Mouse (Mus musculus): Measurements from ENCODE around the gene Cacnb2. TPM values are rescaled to one million over a fixed set of nuclear protein-coding genes. Genes with fewer than 3 reads are reported as not detected.

Cacnb2 gene
- total RNA-seq, 2 experiments from 2014 or later = 46.4 to 49.2 TPM

DNA sequence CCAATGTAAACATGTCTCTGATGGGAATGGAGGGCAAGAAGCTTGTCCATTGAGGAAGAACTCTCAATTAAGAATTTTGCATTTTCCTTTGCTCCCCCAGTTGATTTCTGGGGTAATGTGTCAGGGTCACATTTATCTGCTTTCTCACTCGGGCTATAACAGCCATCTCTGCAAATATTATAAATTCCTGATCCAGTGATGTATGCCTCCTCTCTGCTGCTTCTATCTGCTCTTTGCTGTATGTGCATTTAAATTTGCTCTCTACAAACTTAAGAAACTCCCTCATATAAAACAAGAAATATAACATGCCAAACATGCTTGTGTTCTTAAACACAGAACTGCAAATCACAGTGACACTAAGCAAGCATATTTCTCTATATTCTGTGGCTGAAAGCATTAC lies 171.5 kb downstream of the Cacnb2 start:
- no peak for DNase-seq

DNA sequence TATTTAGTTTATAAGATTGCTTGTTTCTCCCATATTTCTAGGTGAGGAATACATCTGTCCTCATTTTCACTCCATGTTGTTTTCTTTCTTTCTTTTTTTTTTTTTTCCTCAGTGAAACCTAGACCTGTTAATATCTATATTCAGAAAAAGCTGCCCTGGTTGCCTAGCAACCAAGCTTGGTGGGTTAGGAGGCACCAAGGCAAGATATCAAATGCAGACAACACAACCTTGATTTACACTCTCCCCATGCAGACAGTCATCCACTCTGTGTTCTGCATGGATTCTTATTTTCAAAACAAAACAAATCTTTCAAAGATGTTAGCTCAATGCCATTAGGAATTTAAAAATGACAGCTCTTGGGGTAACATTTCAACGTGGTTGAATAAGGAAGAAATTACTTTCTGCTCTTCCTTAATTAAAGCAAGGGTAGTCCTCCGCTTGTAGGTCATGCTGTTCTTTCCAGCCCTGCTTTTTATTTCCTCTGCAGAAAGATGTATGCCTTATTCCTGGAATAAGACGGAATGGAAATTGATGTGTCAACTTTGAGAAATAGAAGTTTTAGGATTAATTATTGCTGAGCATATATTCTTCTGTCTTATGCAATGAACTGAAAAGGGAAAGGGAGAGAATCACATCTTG lies 172.1 kb downstream of the Cacnb2 start:
- no peak for DNase-seq

DNA sequence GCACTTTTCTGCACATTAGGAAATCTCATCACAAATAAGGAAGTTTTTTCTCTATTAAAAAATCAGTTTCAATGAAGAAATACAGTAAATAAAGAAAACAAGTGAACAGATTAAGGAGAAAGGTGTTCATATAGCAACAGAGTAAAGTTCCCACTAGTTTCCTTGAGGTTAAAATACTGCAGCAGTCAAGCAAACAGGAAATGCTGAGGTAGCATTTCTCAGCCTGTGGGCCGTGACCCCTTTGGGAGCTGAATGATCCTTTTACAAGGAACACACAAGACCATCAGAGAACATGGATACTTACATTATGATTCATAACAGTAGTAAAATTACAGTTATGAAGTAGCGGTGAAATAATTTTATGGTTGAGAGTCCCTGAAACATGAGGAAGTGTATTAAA lies 185.1 kb downstream of the Cacnb2 start:
- no peak for DNase-seq

DNA sequence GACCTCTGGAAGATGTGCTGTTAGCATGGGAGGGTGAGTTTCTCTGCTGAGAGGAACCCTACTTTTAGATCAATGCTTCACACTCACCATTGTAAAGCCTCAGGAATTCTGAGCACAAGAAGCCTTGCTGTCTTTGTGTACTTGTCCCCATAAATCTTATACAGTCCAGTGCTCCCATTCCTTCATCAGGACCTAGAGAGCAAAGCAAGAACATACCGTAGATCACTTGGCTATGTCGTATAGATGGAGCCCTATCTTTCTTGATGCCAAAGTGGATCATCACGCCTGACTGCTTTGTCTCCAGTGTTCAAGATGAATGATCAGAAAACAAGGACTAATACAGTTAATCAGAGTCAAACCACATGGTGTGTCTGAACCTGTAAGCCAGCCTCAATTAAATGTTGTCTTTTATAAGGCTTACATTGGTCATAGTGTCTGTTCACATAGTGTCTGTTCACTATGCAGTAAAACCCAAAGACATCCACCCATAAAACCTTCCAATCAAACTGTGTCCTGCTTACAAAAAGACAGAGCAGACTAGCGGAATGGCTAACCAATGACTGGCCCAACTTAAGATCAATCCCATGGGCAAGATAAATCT lies 198.7 kb downstream of the Cacnb2 start:
- no peak for DNase-seq

DNA sequence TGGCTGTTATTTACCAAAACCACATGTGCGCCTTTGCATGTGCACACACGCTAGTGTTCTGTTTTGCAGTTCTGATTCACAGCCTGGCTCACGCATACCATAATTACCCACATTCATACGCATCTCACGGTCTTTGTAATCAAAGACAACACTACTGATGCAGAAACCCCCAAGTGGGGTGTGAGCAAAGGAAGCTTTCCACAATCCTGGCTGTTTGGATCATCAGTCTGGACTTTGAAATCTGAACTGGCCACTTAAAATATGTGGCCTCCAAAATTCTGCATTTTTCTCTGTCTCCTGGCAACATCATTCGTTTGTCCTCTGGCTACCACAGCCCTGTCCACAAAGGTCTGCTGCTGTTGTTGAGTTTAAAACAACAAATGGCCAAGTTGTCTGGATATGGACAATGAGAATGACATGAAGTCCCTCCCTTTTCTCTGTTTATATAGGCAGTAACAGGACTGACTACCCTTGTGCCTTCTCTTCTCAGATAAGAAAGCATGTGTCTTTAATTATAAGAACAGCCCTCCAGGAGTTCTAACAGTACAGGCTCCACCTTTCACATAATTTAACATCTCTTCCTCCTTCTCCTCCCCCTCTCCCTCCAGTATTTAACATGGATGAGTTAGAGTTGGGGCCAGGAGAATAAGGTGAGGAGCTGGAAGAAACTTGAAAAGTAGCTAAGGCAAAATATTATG lies 204.9 kb downstream of the Cacnb2 start:
- no peak for DNase-seq

DNA sequence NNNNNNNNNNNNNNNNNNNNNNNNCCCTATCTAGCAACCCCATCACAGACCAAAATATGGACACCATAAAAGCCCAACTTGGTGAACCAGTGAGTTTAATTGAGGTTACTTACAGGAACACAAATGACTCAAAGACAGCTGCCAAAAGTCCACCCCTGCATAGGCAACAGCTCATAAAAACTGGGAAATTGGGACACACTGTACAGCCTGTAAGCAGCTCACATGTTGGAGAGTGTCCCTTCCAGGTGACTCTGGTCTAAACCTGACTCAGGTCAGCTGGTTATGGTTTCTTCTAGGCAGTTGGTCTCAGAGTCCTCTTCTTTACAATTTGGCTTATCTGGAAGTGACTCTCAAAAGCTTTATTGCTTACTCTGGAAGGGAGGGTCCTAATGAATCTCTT lies 212.1 kb downstream of the Cacnb2 start:
- DNase-seq = no peak

DNA sequence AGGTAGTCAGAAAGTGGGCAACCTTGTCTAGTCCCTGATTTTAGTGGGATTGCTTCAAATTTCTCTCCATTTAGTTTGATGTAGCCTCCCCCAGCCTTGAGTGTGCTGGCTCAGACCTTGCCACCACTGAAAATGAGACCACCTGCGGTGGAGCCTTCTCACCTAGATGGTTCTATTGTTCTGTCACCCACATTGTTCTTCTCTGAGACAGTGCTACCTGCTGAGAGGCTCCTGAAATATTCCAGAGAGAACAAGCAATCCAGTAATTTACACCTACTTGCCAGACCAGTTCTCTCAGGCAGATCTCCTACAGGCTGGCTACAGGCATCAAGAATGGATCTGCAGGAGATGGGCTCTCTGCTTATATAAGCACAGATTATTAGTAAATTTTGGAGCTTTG lies 215.8 kb downstream of the Cacnb2 start:
- DNase-seq = no peak

DNA sequence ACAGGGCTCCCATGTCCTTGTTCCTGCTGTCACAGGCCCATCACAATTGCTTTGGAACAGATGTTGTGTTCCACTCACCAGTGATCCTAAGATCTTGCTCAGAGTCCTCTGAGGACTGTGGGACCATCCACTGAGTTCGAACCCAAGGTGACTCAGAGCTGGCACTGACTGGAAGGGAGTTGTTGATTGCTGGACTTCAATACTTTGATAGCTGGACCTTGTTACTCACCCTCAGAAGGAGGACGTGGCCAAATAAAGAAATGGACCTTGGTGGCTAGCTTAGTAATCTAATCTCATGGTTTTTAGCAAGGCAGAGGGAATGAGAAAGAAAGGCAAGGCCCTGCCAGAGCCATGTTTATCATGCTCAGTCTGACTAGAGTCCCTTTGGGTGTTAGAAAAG lies 218.1 kb downstream of the Cacnb2 start:
- peak; percentile 62 to 69 for DNase-seq

DNA sequence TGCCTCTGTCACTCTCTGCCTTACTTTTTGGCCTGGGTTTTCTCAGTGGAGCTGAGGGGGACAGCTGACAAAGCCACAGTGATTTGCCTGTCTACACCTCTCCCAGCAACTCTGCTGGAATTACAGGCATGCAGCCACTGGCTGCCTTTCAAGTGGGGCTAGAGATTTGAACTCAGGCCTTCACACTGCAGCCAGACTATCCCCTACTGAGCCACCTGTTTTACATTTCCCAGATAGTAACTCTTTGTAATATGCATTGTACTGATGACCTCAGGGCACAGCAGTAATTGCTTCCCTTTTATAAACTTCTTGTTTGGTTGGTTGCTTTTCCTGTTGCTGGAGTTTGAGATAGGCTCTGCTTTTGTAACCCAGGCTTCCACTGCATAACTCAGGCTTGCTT lies 220.2 kb downstream of the Cacnb2 start:
- no peak for DNase-seq

DNA sequence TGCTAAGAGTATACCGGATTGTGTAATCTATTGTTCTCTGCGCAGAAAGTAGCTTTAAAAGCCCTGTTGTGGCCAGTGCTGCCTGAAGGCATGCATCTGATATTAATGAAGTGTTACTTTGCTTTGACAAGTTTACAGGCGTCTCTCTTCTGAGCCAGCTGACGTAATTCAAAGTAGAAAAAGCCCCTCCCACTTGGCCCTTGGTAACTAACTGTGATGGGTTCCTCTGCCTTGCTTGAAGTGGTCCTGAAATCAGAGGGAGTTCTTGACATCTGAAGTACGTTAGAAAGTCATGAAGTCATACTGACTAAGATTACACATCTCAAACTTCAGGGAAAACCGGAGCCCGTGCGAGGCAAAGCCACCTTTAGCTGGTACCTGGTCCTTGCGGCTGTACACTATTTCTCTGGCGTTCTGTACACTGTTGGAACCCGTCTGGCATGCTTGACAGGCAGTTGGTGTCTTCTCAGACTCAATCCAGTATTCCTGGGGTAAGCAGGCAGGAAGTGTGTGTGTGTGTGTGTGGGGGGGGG lies 221.0 kb downstream of the Cacnb2 start:
- DNase-seq = no peak

DNA sequence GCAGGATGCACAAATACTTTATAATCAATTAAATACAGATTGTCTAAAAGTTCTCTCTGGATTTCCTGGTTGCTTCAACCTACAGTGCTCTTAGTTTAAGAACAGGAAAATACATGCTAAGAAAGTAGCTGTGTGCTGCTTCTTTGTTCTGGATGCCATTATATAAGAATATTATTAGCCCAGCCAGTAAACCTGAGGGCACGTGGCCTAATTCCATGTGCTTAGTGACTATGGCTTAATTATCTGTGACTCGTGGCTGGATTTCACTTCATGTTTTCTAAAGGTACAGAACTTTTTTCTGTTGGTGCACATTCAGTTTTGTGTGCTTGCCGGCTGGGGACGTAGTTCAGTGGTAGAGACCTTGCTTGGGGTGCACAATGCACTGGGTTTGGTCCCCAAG lies 222.3 kb downstream of the Cacnb2 start:
- no peak for DNase-seq

DNA sequence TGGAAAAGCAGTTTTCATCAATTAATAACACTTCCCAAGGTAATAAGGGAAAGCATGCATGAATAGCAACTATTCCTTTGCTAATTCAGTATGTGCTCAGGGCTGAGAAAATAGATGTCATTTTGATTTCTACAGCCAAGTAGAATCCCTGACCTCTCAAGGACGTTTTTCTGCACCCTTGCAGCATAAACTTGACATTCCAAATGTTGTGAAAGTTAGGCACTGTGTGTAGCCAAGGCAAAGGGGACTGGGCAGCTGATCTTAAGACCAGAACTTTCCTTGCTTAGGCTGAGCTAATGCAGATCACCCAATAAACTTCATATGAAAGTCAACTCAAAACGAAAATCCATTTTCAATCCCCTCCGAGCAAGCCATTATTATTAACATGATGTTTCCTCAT lies 226.6 kb downstream of the Cacnb2 start:
- peak; percentile 43 to 46 for DNase-seq

DNA sequence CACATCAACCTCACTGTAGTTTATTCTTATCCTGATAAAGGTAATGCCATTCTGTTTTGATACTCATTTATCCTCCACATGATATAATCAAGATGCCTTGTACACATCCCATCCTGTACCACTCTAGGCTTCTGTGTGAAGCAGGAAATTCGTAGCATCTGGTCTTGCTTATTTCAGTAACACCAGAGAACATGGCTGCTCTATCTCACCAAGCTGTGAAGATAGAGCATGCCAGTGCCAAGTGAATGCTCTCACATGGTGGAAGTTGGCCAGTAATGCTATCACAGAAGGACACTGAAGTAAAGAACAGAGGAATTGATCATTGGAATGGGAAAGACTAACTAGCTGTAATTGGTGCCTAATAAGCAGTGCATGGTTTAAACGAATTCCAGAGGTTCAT lies 228.4 kb downstream of the Cacnb2 start:
- no peak for DNase-seq

DNA sequence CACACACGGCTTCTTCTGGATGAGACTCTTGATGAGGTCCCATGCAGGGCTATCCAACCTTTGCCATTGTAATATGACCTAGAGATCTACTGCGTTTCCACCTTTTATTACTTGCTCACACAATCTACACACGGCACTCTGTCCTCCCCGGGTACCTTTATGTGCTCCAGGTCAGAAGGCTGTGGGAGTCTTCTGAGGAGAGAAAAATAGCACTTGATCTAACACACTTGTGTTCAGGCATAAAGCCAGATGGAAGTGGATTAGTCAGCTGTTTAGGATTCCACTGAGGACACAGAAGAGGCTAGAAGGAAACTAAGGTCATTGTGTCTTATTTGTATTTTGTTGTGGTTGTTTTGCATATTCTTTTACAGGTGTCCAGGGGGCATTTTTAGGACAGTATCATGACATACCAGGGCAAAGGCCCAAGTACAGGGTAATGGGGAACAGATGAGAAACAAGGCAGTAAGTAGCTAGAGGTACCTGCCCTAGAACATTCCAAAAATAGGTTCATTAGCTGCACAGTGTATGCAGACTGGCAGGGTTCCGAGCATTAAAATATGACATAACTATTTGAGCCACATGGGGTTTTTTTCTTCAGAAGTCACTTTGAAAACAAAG lies 231.9 kb downstream of the Cacnb2 start:
- no peak for DNase-seq

DNA sequence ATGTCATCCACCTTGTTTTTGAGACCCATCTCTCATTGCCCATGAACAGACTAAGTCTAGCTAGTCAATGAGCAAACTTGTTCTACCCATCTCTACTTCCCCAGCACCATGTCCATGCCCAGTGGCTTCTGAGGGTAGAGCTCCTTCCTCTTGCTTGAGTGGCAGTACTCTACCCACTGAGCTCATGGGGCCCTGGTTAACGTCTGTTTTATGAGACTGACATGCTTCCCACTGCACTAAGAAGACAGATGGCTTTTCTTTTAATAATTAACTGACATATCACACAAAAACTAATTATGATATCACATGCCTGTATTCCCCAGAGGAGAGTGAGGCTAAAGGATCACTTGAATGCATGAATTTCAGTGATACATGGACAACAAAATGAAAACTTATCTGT lies 238.4 kb downstream of the Cacnb2 start:
- no peak for DNase-seq

DNA sequence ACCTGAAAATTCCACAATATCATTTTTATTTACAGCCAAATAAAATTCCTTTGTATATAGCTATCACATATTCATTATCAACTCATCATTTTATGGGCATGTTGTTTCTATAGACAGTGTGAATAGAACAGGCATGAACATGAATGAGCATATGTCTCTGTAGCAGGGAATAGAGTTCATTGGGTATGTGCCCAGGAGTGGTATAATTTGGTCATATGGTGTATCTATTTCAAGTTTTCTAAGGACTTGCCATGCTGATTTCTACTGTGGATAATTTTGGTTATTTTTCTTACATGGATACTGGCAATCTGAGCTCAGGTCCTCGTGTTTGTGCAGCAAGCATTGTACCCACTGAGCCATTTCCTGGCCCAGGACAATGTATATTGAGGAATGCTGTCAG lies 243.8 kb downstream of the Cacnb2 start:
- DNase-seq = no peak

DNA sequence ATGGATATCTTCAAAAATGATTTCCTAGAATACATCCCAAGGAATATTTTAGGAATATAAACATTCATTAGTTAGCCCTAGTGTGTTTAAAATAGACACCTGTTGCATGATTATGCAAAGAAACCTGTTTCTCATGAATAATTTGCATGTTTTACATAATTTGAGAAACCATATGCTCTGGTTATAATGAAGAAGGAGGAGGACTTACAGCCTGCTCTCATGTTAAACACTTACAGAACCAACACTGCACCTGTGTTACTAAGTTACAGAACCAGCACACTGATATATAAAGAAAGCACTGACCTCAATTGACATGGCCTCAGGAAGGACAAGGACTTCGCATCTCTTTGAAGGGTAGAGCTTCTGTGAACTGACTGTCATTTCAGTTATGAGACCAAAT lies 244.3 kb downstream of the Cacnb2 start:
- no peak for DNase-seq

DNA sequence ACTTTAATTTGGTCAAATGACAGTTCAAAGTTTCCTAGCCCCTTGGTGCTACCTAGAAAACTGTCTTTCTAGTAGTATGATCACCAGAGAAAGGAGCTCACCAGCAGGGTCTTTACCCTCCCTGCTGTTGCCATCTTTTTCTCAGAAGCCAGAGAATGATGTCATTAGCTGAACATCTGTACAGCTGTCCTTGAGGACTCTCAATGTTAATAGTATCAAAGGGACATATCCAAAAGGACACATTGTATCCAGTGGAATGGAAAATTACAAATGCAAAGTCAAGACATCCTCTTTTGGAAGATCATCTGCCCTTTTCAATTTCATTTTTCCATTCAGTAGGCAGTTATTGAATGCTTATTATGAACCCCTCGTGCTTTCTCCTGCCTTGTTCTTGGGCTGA lies 247.9 kb downstream of the Cacnb2 start:
- DNase-seq = no peak

DNA sequence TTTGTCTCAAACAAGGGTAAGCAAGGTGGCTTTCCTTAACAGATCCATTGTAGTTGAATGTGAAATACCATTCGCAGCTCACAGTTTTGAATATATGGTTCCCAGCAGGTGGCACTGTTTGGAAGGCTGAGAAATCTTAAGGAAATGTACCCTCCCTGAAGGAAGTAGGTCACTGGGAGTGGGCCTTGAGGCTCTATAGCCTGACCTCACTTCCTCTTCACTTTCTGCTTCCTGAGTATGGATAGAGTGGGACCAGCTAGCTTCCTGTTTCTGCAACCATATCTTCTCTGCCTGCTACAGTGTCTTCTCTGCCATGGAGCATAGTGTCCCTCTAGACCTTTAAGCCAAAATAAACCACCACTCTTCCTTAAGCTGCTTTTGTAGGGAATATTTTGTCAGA lies 248.5 kb downstream of the Cacnb2 start:
- peak in 1 of 2 experiments; percentile 19 for DNase-seq

DNA sequence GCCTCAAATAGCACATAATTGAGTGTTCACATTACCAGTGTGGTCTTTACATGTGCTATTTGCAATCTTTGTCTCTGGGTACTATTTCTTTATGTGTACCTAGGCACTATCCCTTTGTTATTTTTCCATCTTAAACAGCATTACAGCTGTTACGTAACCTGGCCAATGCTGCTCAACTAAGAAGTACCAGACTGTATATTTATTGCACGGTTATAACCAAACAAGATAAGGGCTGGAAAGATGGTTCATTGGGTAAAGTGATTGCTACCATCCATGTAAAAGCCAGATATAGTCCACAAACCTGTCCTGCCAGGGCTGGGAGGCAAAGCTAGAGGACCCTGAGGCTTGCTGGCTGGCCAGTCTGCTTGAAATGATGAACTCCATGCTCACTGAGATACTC lies 251.2 kb downstream of the Cacnb2 start:
- no peak for DNase-seq

DNA sequence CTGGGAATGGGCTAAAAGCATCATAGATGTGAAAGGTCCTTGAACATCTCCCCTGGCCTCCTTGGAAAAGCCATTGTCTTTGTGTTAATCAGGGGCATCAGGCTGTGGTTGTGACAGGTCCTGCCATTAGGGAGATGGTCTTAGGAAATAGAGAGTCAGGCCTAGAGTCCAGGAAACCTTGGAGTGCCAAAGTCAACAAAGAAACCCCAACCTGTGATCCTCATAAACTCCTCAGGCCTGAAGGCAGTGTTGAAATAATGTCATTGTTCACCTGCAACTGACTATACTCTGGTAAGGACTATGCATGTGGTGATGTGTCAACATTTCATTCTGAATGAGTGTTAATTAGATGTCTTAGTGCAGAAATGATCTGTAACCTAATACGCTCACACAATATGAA lies 255.4 kb downstream of the Cacnb2 start:
- no peak for DNase-seq

DNA sequence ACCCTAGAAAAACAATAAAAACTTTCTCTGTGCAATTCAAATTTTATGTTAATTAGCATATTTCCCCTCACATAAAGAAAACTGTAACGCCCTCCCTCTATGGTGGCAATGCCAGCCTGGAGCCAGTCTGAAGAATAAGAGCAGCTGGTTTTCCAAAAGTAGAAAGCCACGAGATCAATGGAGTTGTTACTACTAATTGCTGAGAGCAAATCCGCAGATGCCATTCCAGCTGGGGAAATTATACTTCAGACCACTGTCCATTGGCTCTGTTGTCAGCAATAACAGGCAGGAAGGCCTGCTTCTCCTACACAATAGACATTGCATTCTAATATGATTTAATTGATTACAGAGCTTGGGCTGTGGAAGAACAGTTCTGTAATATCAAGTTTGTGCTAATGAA lies 257.5 kb downstream of the Cacnb2 start:
- DNase-seq = no peak

DNA sequence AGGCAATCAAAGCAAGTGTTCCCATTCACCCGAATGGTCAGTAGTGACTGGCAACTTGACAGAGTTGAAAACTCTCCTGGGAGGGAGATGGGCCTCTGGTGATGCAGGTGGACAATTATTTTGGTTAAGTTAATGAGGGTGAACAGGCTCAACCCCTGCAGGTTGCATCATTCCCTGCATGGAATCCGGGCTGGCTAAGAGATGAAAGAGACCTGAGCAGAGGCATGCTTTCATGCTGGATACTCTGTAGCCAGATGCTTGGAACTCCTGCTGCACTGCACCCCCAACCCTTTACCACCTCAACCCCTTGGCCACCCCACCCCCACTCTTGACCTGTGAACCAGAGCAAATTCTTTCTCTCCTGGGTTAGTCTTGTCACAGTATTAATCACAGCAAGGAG lies 258.7 kb downstream of the Cacnb2 start:
- no peak for DNase-seq

Measured in adrenal gland, postnatal 36 days (tissue).